Mouse (Mus musculus): Measurements from ENCODE around the gene Ctsl. TPM values are rescaled to one million over a fixed set of nuclear protein-coding genes. Genes with fewer than 3 reads are reported as not detected.
A peak's percentile ranks its signal among the peaks of the same experiment; 100 is the strongest.

Gene Ctsl
- total RNA-seq, 1 experiment = 326 TPM

DNA sequence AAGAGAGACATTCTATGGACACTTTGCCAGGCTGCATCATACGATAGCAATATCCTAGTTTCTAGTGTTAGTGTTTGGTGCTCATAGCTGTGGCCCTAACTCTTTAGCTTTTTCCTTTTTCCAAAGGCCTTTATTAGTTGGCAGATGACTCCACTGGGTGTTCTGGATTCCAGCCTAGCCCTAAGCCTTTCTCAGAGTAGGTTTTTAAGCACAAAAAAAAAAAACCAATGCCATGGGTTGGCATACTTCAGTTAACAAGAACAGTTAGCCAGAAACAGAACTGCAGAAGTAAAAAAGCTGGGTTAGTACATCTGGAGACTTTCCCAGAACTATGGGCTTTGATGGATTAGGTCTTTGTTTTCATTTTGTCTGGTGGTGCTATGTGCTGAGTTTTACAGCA lies 12.2 kb downstream of the Ctsl start:
- in situ Hi-C loops (cut with MboI; ENCODE audit: low sequenced_read_pairs in 2 of 2, unreplicated experiment in 2 of 2) = no loop called here
- DNase-seq (ENCODE audit: low read depth, low spot score) = no peak
- TF ChIP-seq HCFC1 (IDR thresholded peaks at IDR 0.05; ENCODE audit: borderline replicate concordance, insufficient read depth, low read length) = no peak

DNA sequence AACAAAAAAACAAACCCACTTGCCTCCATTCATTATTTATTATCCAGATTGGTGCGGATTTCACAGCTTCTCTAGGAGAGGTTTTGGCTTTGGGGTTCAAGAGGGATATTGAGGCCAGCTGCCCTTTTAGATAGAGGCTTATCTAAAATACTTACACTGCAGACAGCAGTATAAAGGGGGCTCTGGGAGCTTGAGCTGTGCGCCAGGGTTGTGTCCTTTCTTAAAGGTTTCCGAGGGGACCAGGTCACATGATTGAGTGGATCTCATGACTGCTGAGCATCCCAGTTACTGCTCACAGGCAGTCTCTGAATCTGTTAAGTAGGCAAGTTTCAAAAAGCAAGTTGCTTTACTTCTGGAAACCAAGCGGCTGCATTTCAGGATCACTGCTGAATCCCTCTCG lies 13.3 kb downstream of the Ctsl start:
- in situ Hi-C loops (cut with MboI; ENCODE audit: low sequenced_read_pairs in 2 of 2, unreplicated experiment in 2 of 2) = no loop called here

More for the DNA sequence above, 12.2 kb downstream of the Ctsl start:
- Histone ChIP-seq H3K9me3 (ENCODE audit: control insufficient read depth, insufficient read depth, low read depth, low read length) (no peaks in the 10 kb centered on the region), H3K9ac (ENCODE audit: insufficient read depth, low read depth, low read length, poor library complexity, severe bottlenecking) (no peak overlapping the region), H3K4me3 (ENCODE audit: insufficient read depth in 1 of 2, low read depth in 1 of 2, low read length in 2 of 2, poor library complexity in 1 of 2, severe bottlenecking in 1 of 2) (no peak overlapping the region), H3K27ac (ENCODE audit: insufficient read depth, low read depth, low read length, poor library complexity, severe bottlenecking) (no peak overlapping the region), H3K4me1 (ENCODE audit: control insufficient read depth in 2 of 2, insufficient read depth in 2 of 2, low read length in 2 of 2, poor library complexity in 1 of 2) (no peaks in the 10 kb centered on the region), H3K36me3 (ENCODE audit: control insufficient read depth, insufficient read depth, low read length, poor library complexity, severe bottlenecking) (no peaks in the 10 kb centered on the region; the same call in 1 of the 2 replicates)

DNA sequence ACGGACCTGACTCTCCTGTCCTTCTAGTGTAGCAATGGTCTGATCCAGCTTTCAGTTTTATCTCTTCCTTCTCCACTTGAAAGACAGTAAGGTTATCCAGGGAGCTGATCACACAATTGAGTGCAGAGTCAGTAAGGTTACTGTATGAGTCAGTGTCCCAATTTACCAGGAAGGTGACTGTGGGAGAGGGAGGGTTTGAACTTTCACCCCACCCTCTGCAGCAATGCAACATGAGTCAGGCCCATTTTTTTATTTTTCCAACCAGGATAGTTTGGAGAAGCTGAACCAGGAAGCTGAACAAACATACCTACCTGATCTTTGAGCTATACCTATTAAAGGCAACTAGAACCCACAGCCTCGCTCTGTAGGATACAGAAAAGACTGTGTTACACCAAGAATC lies 21.2 kb downstream of the Ctsl start:
- no peak overlapping the region for H3K4me3 ChIP-seq (ENCODE audit: insufficient read depth in 1 of 2, low read depth in 1 of 2, low read length in 2 of 2, poor library complexity in 1 of 2, severe bottlenecking in 1 of 2)
- H3K27ac ChIP-seq (ENCODE audit: insufficient read depth, low read depth, low read length, poor library complexity, severe bottlenecking) = no peak overlapping the region
- TF ChIP-seq ZNF384 (IDR thresholded peaks at IDR 0.05; ENCODE audit: low read depth, low read length) = no peak
- no peak for TF ChIP-seq HCFC1 (IDR thresholded peaks at IDR 0.05; ENCODE audit: borderline replicate concordance, insufficient read depth, low read length)
- TF ChIP-seq MAFK (IDR thresholded peaks at IDR 0.05; ENCODE audit: insufficient read depth, low read depth, low read length) = no peak
- TF ChIP-seq CHD2 (IDR thresholded peaks at IDR 0.05; ENCODE audit: low read depth, low read length) = no peak
- no peak for TF ChIP-seq ZC3H11A (IDR thresholded peaks at IDR 0.05; ENCODE audit: borderline replicate concordance, low read depth, low read length)
- no peaks in the 10 kb centered on the region for H3K9me3 ChIP-seq (ENCODE audit: control insufficient read depth, insufficient read depth, low read depth, low read length)
- no peaks in the 10 kb centered on the region for H3K4me1 ChIP-seq (ENCODE audit: control insufficient read depth in 2 of 2, insufficient read depth in 2 of 2, low read length in 2 of 2, poor library complexity in 1 of 2)
- H3K36me3 ChIP-seq (ENCODE audit: control insufficient read depth, insufficient read depth, low read length, poor library complexity, severe bottlenecking) = no peaks in the 10 kb centered on the region
- in situ Hi-C loops (cut with MboI; ENCODE audit: low sequenced_read_pairs in 2 of 2, unreplicated experiment in 2 of 2) = no loop called here
- DNase-seq (ENCODE audit: low read depth, low spot score) = no peak
- H3K9ac ChIP-seq (ENCODE audit: insufficient read depth, low read depth, low read length, poor library complexity, severe bottlenecking) = no peak overlapping the region

More for the DNA sequence above, 13.3 kb downstream of the Ctsl start:
- Histone ChIP-seq H3K9ac (ENCODE audit: insufficient read depth, low read depth, low read length, poor library complexity, severe bottlenecking) (no peak overlapping the region), H3K9me3 (ENCODE audit: control insufficient read depth, insufficient read depth, low read depth, low read length) (no peaks in the 10 kb centered on the region), H3K27ac (ENCODE audit: insufficient read depth, low read depth, low read length, poor library complexity, severe bottlenecking) (no peak overlapping the region), H3K36me3 (ENCODE audit: control insufficient read depth, insufficient read depth, low read length, poor library complexity, severe bottlenecking) (no peaks in the 10 kb centered on the region), H3K4me1 (ENCODE audit: control insufficient read depth in 2 of 2, insufficient read depth in 2 of 2, low read length in 2 of 2, poor library complexity in 1 of 2) (no peaks in the 10 kb centered on the region), H3K4me3 (ENCODE audit: insufficient read depth in 1 of 2, low read depth in 1 of 2, low read length in 2 of 2, poor library complexity in 1 of 2, severe bottlenecking in 1 of 2) (no peak overlapping the region)
- TF ChIP-seq HCFC1 (IDR thresholded peaks at IDR 0.05; ENCODE audit: borderline replicate concordance, insufficient read depth, low read length) = no peak
- TF ChIP-seq ZC3H11A (IDR thresholded peaks at IDR 0.05; ENCODE audit: borderline replicate concordance, low read depth, low read length) = no peak
- TF ChIP-seq MAFK (IDR thresholded peaks at IDR 0.05; ENCODE audit: insufficient read depth, low read depth, low read length) = no peak
- no peak for TF ChIP-seq CHD2 (IDR thresholded peaks at IDR 0.05; ENCODE audit: low read depth, low read length)
- no peak for TF ChIP-seq ZNF384 (IDR thresholded peaks at IDR 0.05; ENCODE audit: low read depth, low read length)
- no peak for DNase-seq (ENCODE audit: low read depth, low spot score)

DNA sequence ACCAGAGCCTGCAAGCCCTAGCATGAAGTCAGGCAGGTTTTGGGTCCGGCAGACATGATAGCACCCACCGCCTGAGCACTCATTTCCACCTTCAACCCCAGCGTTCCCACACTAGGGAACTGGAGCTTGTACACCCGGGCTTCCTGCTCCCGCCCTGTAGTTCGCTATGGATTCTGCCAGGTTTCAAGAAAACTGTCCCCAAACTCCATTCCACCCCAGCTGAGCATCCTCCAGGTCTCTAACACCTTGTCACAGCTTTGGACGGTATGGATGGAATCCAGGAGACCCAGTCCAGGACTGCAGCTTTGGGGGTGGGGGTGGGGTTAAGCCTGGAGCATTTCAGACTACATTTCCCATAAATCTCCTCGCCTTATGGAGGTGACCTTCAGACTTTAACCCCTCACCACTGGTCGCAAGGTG lies 26.6 kb downstream of the Ctsl start:
- no peak overlapping the region for H3K27ac ChIP-seq (ENCODE audit: insufficient read depth, low read depth, low read length, poor library complexity, severe bottlenecking)
- TF ChIP-seq CHD2 (IDR thresholded peaks at IDR 0.05; ENCODE audit: low read depth, low read length) = no peak
- no peak for TF ChIP-seq ZNF384 (IDR thresholded peaks at IDR 0.05; ENCODE audit: low read depth, low read length)
- peak; percentile 88 for TF ChIP-seq HCFC1 (IDR thresholded peaks at IDR 0.05; ENCODE audit: borderline replicate concordance, insufficient read depth, low read length)
- TF ChIP-seq MAFK (IDR thresholded peaks at IDR 0.05; ENCODE audit: insufficient read depth, low read depth, low read length) = no peak
- no peak for TF ChIP-seq ZC3H11A (IDR thresholded peaks at IDR 0.05; ENCODE audit: borderline replicate concordance, low read depth, low read length)
- DNase-seq (ENCODE audit: low read depth, low spot score) = no peak
- H3K4me3 ChIP-seq (ENCODE audit: insufficient read depth in 1 of 2, low read depth in 1 of 2, low read length in 2 of 2, poor library complexity in 1 of 2, severe bottlenecking in 1 of 2) = peak overlapping the region; percentile 59 to 63
- no peaks in the 10 kb centered on the region for H3K4me1 ChIP-seq (ENCODE audit: control insufficient read depth in 2 of 2, insufficient read depth in 2 of 2, low read length in 2 of 2, poor library complexity in 1 of 2)
- H3K9me3 ChIP-seq (ENCODE audit: control insufficient read depth, insufficient read depth, low read depth, low read length) = no peaks in the 10 kb centered on the region
- peak overlapping the region; percentile 39; the same call in 1 of the 2 replicates for H3K9ac ChIP-seq (ENCODE audit: insufficient read depth, low read depth, low read length, poor library complexity, severe bottlenecking)
- H3K36me3 ChIP-seq (ENCODE audit: control insufficient read depth, insufficient read depth, low read length, poor library complexity, severe bottlenecking) = no peaks in the 10 kb centered on the region
- in situ Hi-C loops (cut with MboI; ENCODE audit: low sequenced_read_pairs in 2 of 2, unreplicated experiment in 2 of 2) = no loop called here

DNA sequence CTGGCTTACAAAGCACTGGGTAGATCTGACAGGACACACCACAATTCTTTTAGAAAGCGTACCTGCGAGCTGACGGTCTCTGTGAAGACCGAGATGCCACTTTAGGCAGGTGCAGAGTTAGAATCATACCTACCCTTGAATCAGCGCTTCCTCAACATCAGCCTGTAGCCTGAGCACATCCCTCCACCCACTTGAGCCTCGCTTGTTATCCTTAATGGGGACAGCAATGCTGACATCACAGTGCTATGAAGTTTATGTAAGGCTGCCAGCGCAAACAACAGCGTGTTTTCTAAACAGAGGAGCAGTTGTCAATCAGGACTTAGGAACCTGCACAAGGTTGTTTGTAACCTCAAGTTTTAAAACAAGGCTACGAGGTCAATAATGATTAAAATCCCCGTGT lies 27.1 kb downstream of the Ctsl start:
- TF ChIP-seq HCFC1 (IDR thresholded peaks at IDR 0.05; ENCODE audit: borderline replicate concordance, insufficient read depth, low read length) = no peak
- TF ChIP-seq MAFK (IDR thresholded peaks at IDR 0.05; ENCODE audit: insufficient read depth, low read depth, low read length) = no peak
- peak overlapping the region; percentile 59 to 63; a peak in 3 of 4 replicates for H3K4me3 ChIP-seq (ENCODE audit: insufficient read depth in 1 of 2, low read depth in 1 of 2, low read length in 2 of 2, poor library complexity in 1 of 2, severe bottlenecking in 1 of 2)
- peak overlapping the region; percentile 39; the same call in 1 of the 2 replicates for H3K9ac ChIP-seq (ENCODE audit: insufficient read depth, low read depth, low read length, poor library complexity, severe bottlenecking)
- H3K9me3 ChIP-seq (ENCODE audit: control insufficient read depth, insufficient read depth, low read depth, low read length) = no peaks in the 10 kb centered on the region
- in situ Hi-C loops (cut with MboI; ENCODE audit: low sequenced_read_pairs in 2 of 2, unreplicated experiment in 2 of 2) = no loop called here
- DNase-seq (ENCODE audit: low read depth, low spot score) = no peak
- H3K4me1 ChIP-seq (ENCODE audit: control insufficient read depth in 2 of 2, insufficient read depth in 2 of 2, low read length in 2 of 2, poor library complexity in 1 of 2) = no peaks in the 10 kb centered on the region
- no peaks in the 10 kb centered on the region for H3K36me3 ChIP-seq (ENCODE audit: control insufficient read depth, insufficient read depth, low read length, poor library complexity, severe bottlenecking)
- H3K27ac ChIP-seq (ENCODE audit: insufficient read depth, low read depth, low read length, poor library complexity, severe bottlenecking) = no peak overlapping the region

All from ES-E14 (cell line).